Mouse (Mus musculus): ENCODE results near the gene Dlgap1. TPM values are rescaled to one million over a fixed set of nuclear protein-coding genes. Genes with fewer than 3 reads are reported as not detected.

Gene Dlgap1
- polyA plus RNA-seq, 1 experiment from 2014 or later: 0.39 TPM

DNA sequence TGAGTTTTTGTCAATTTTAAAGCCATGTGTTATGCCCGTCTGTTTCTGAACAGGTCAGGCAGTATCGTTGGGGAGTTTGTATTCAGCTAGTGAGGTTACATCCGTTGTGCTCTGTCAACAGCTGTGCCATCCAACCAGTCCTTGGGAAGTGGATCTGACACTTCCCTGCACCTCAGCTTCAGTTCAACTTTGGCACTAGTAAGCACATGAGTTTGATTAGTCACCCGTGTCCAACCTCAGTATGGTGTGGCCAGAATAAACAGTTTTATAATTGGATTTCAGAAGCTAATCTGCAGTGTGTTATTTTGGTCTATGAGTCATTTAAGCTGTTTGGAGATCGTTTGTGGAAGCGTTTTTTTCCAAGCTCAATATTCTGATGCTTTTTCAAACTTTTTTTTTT is 35.8 kb downstream of the Dlgap1 start:
- H3K36me3 ChIP-seq (ENCODE audit: control insufficient read depth, insufficient read depth): no peaks in the 10 kb centered on the region
- no peaks in the 10 kb centered on the region for H3K4me1 ChIP-seq (ENCODE audit: control insufficient read depth, insufficient read depth, low read length)
- ATAC-seq (replicated peaks; ENCODE audit: extremely low read depth, insufficient read depth, low FRiP score): no peak
- H3K9me3 ChIP-seq (replicated peaks; ENCODE audit: control insufficient read depth, low read length): no peaks in the 10 kb centered on the region
- H3K9ac ChIP-seq (ENCODE audit: low read length): no peak overlapping the region
- no peak overlapping the region for H3K4me2 ChIP-seq (ENCODE audit: low read depth, low read length)
- no peak overlapping the region for H3K27ac ChIP-seq (ENCODE audit: low read length)
- 64% methylated on average over 6 of the region's 6 CpGs for WGBS
- H3K27me3 ChIP-seq (ENCODE audit: control insufficient read depth, insufficient read depth, low read length): no peaks in the 10 kb centered on the region
- H3K4me3 ChIP-seq (ENCODE audit: low read length): no peak overlapping the region

DNA sequence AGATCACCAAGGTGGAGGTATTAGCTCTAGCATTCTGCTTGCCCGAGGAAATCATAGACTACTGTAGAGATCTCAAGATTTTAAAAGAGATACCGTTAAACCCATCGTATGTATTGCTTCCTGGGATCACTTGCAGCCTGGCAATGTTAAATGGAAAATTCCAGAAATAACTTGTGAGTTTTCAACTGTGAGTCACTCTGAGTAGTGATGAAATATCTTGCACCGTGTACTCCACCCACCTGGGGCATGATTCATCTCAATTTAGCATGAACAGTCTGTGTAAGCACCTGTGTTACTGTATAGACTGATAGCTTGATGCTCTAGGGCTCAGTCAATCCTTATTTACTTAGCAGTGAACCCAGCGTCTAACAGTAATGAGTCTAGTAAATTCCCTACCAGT is 38.7 kb downstream of the Dlgap1 start:
- no peak for ATAC-seq (replicated peaks; ENCODE audit: extremely low read depth, insufficient read depth, low FRiP score)
- H3K27me3 ChIP-seq (ENCODE audit: control insufficient read depth, insufficient read depth, low read length): no peaks in the 10 kb centered on the region
- 74% methylated on average over 5 of the region's 5 CpGs for WGBS

DNA sequence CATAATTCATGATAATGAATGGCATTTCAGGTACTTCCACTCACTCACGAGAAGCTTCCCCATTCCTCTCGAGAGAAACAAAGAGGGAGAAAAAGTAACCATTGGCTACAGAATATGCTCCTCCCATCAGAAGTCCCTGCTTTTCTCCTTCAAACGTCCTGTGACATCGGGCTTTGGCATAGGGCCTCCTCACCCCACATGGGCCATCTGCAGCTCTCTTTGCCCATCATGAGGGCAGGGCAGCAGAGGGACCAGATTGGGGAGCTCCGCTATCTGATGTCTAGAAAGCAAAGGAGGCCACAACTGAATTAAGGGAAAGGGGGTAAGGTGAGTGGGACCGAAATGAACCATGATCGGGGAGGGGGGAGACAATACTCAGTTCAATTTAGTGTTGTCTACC is 47.6 kb downstream of the Dlgap1 start:
- H3K4me3 ChIP-seq (ENCODE audit: low read length): no peak overlapping the region
- 58% methylated on average over 7 of the region's 7 CpGs for WGBS
- H3K27me3 ChIP-seq (ENCODE audit: control insufficient read depth, insufficient read depth, low read length): no peaks in the 10 kb centered on the region
- H3K9ac ChIP-seq (ENCODE audit: low read length): no peak overlapping the region
- H3K4me2 ChIP-seq (ENCODE audit: low read depth, low read length): no peak overlapping the region
- no peak overlapping the region for H3K27ac ChIP-seq (ENCODE audit: low read length)
- no peaks in the 10 kb centered on the region for H3K4me1 ChIP-seq (ENCODE audit: control insufficient read depth, insufficient read depth, low read length)
- no peaks in the 10 kb centered on the region for H3K36me3 ChIP-seq (ENCODE audit: control insufficient read depth, insufficient read depth)
- no peak for ATAC-seq (replicated peaks; ENCODE audit: extremely low read depth, insufficient read depth, low FRiP score)
- no peaks in the 10 kb centered on the region for H3K9me3 ChIP-seq (replicated peaks; ENCODE audit: control insufficient read depth, low read length)

More for the DNA sequence above, 38.7 kb downstream of the Dlgap1 start:
- no peaks in the 10 kb centered on the region for H3K36me3 ChIP-seq (ENCODE audit: control insufficient read depth, insufficient read depth)
- H3K4me2 ChIP-seq (ENCODE audit: low read depth, low read length): no peak overlapping the region
- no peaks in the 10 kb centered on the region for H3K4me1 ChIP-seq (ENCODE audit: control insufficient read depth, insufficient read depth, low read length)
- H3K9ac ChIP-seq (ENCODE audit: low read length): no peak overlapping the region
- H3K9me3 ChIP-seq (replicated peaks; ENCODE audit: control insufficient read depth, low read length): no peaks in the 10 kb centered on the region
- H3K27ac ChIP-seq (ENCODE audit: low read length): no peak overlapping the region
- no peak overlapping the region for H3K4me3 ChIP-seq (ENCODE audit: low read length)

DNA sequence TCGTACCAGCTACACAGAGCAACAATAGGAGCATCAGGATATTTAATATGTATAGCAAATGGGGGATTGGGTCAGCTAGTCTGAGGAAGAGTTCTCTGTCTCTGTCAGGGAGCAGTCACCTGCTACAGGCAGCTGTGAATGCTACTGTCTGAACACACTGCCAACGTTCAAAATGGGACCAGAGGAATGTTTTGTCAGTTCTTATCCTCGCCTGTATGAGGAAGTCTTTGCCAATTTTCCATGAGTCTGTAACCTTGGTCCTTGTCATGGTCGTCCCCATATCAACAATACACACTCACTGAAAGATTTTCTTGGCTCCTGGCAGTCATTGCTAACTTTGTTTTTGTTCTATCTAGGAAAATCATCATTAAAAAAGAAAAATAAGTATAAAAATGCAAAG is 51.5 kb downstream of the Dlgap1 start:
- Histone ChIP-seq H3K27me3 (ENCODE audit: control insufficient read depth, insufficient read depth, low read length) (no peaks in the 10 kb centered on the region), H3K4me3 (ENCODE audit: low read length) (no peak overlapping the region), H3K36me3 (ENCODE audit: control insufficient read depth, insufficient read depth) (no peaks in the 10 kb centered on the region), H3K4me2 (ENCODE audit: low read depth, low read length) (no peak overlapping the region), H3K9ac (ENCODE audit: low read length) (no peak overlapping the region), H3K4me1 (ENCODE audit: control insufficient read depth, insufficient read depth, low read length) (no peaks in the 10 kb centered on the region), H3K27ac (ENCODE audit: low read length) (no peak overlapping the region), H3K9me3 (replicated peaks; ENCODE audit: control insufficient read depth, low read length) (no peaks in the 10 kb centered on the region; the same call in 1 of the 2 replicates)
- ATAC-seq (replicated peaks; ENCODE audit: extremely low read depth, insufficient read depth, low FRiP score): no peak
- 49% methylated on average over 4 of the region's 4 CpGs for WGBS

DNA sequence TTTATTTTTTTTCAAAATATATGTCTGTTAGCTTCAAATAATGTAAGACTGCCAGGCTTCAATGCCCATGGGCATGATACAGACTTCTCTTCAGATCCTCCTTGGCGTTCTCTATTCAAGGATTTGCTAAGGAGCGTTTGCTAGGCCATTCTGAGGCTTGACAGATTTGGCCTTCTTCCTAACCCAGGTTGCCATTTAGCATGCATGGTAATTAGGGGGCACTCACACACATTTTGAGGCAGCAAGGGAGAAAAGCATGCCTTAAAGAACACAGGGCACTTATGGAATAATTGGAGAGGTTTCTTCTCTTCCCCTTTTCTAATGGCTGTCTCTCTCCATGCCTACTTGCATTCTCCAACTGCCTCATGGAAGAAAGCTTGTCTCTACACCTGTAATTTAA is 53.7 kb downstream of the Dlgap1 start:
- H3K9ac ChIP-seq (ENCODE audit: low read length): no peak overlapping the region
- no peak overlapping the region for H3K4me2 ChIP-seq (ENCODE audit: low read depth, low read length)
- no peaks in the 10 kb centered on the region for H3K36me3 ChIP-seq (ENCODE audit: control insufficient read depth, insufficient read depth)
- no peak overlapping the region for H3K4me3 ChIP-seq (ENCODE audit: low read length)
- 68% methylated on average over 2 of the region's 2 CpGs for WGBS
- H3K9me3 ChIP-seq (replicated peaks; ENCODE audit: control insufficient read depth, low read length): no peaks in the 10 kb centered on the region; the same call in 1 of the 2 replicates
- H3K27ac ChIP-seq (ENCODE audit: low read length): no peak overlapping the region
- no peaks in the 10 kb centered on the region for H3K27me3 ChIP-seq (ENCODE audit: control insufficient read depth, insufficient read depth, low read length)
- no peaks in the 10 kb centered on the region for H3K4me1 ChIP-seq (ENCODE audit: control insufficient read depth, insufficient read depth, low read length)
- ATAC-seq (replicated peaks; ENCODE audit: extremely low read depth, insufficient read depth, low FRiP score): no peak

DNA sequence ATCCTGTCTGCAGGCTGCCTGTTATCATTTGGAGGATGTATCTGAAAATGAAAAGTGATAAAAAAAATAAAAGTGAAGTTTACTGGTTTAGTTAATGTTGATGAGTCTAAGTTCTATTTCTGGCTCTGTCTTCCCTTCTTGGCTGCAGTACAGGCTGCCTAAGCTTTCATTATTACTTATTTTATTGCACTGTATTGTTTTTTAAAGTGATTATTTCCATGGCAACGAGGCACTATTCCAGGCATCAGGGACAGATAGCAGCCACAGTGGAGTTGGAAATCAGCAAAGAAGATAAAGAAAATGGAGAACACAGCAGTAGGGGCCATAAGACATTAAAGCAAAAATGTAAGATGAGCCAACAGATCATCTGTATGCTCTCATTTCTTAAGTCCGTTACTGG is 66.0 kb downstream of the Dlgap1 start:
- Histone ChIP-seq H3K27ac (ENCODE audit: low read length) (no peak overlapping the region), H3K4me1 (ENCODE audit: control insufficient read depth, insufficient read depth, low read length) (no peaks in the 10 kb centered on the region), H3K9ac (ENCODE audit: low read length) (no peak overlapping the region), H3K4me2 (ENCODE audit: low read depth, low read length) (no peak overlapping the region), H3K4me3 (ENCODE audit: low read length) (no peak overlapping the region), H3K36me3 (ENCODE audit: control insufficient read depth, insufficient read depth) (no peaks in the 10 kb centered on the region), H3K9me3 (replicated peaks; ENCODE audit: control insufficient read depth, low read length) (no peaks in the 10 kb centered on the region), H3K27me3 (ENCODE audit: control insufficient read depth, insufficient read depth, low read length) (no peaks in the 10 kb centered on the region)
- no peak for ATAC-seq (replicated peaks; ENCODE audit: extremely low read depth, insufficient read depth, low FRiP score)
- WGBS: 35% methylated on average over 2 of the region's 2 CpGs

DNA sequence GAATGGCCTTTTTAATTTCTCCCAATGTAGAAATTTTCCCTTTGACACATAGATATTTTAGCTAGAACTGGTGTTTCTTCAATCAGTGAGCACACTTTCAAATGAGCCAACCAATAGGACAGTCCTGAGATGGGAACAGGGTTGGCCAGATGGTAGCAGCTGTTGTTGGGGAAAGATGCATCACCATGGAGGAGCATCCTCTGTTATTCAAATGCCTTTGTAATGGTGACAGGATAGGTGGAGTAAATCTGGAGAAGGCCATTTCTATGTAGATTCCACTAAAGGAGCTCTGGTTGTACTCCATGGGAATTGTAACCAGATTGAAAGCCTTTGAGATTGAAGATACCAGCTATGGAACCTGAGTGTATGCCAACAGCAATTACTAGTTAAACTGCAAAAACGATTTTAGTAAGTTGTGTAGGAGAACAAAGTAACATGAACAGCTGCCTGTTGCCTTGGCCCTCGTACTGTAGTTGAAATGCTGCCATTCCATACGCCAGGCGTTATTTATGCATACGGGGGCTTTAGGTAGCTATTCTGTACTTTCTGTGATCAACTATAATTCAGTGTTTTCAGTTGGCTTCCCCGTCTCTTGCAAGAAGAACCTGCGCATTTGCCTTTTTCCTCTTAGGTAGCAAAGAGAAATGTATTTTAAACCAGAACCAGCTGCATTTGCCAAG is 72.0 kb downstream of the Dlgap1 start:
- H3K9me3 ChIP-seq (replicated peaks; ENCODE audit: control insufficient read depth, low read length): no peaks in the 10 kb centered on the region
- H3K4me3 ChIP-seq (ENCODE audit: low read length): no peak overlapping the region
- no peak overlapping the region for H3K9ac ChIP-seq (ENCODE audit: low read length)
- no peak overlapping the region for H3K27ac ChIP-seq (ENCODE audit: low read length)
- no peaks in the 10 kb centered on the region for H3K27me3 ChIP-seq (ENCODE audit: control insufficient read depth, insufficient read depth, low read length)
- H3K4me1 ChIP-seq (ENCODE audit: control insufficient read depth, insufficient read depth, low read length): no peaks in the 10 kb centered on the region
- WGBS: 71% methylated on average over 7 of the region's 7 CpGs
- no peaks in the 10 kb centered on the region for H3K36me3 ChIP-seq (ENCODE audit: control insufficient read depth, insufficient read depth)
- no peak for ATAC-seq (replicated peaks; ENCODE audit: extremely low read depth, insufficient read depth, low FRiP score)
- no peak overlapping the region for H3K4me2 ChIP-seq (ENCODE audit: low read depth, low read length)

DNA sequence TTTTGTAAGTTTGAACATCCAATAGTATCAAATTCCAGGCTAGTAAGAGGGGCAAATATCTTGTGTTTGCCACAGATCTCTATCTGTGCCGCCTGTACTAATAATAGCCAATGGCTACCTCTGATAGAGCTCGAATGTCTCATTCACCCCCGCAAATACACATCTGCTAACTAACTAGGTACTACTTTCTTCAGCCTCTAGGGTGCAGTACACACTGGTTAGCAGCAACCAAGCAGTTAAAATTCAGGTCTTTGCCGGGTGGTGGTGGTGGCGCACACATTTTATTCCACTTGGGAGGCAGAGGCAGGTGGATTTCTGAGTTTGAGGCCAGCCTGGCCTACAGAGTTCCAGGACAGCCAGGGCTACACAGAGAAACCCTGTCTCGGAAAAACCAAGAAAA is 99.4 kb downstream of the Dlgap1 start:
- no peaks in the 10 kb centered on the region for H3K4me1 ChIP-seq (ENCODE audit: control insufficient read depth, insufficient read depth, low read length)
- H3K9ac ChIP-seq (ENCODE audit: low read length): no peak overlapping the region
- no peaks in the 10 kb centered on the region for H3K9me3 ChIP-seq (replicated peaks; ENCODE audit: control insufficient read depth, low read length)
- H3K36me3 ChIP-seq (ENCODE audit: control insufficient read depth, insufficient read depth): no peaks in the 10 kb centered on the region
- no peak for ATAC-seq (replicated peaks; ENCODE audit: extremely low read depth, insufficient read depth, low FRiP score)
- no peak overlapping the region for H3K27ac ChIP-seq (ENCODE audit: low read length)
- no peaks in the 10 kb centered on the region for H3K27me3 ChIP-seq (ENCODE audit: control insufficient read depth, insufficient read depth, low read length)
- H3K4me2 ChIP-seq (ENCODE audit: low read depth, low read length): no peak overlapping the region
- 76% methylated on average over 6 of the region's 6 CpGs for WGBS
- no peak overlapping the region for H3K4me3 ChIP-seq (ENCODE audit: low read length)

DNA sequence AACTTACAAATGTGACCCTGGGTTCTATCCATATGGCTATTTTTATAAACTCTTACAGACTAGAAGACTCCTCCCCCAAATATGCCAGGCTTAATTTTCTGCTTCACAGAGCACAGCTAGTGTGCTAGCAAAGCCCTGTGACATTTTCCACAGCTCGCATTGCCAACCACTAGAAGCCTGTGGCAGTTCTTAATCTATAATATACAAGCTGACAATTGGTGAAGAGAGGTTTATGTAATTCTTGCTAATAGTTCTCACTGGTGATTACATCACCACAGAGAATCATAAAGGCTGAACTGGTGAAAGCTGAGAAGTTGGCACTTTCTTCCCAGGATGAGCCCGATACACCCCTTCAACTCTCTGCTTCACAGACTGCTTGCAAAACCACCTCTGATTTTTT is 103.2 kb downstream of the Dlgap1 start:
- WGBS: 74% methylated on average over 2 of the region's 2 CpGs
- no peaks in the 10 kb centered on the region for H3K27me3 ChIP-seq (ENCODE audit: control insufficient read depth, insufficient read depth, low read length)
- no peak overlapping the region for H3K4me3 ChIP-seq (ENCODE audit: low read length)
- no peaks in the 10 kb centered on the region for H3K36me3 ChIP-seq (ENCODE audit: control insufficient read depth, insufficient read depth)
- ATAC-seq (replicated peaks; ENCODE audit: extremely low read depth, insufficient read depth, low FRiP score): no peak
- H3K9me3 ChIP-seq (replicated peaks; ENCODE audit: control insufficient read depth, low read length): no peaks in the 10 kb centered on the region
- no peaks in the 10 kb centered on the region for H3K4me1 ChIP-seq (ENCODE audit: control insufficient read depth, insufficient read depth, low read length)
- H3K4me2 ChIP-seq (ENCODE audit: low read depth, low read length): no peak overlapping the region
- H3K9ac ChIP-seq (ENCODE audit: low read length): no peak overlapping the region
- no peak overlapping the region for H3K27ac ChIP-seq (ENCODE audit: low read length)
